Mouse (Mus musculus) urinary bladder, postnatal 36 days (tissue): Measurements from ENCODE around the gene Daw1.

Experiments
- DNase-seq, 2 experiments: peaks; one replicate each; pipeline ENCODE4 v3.0.0; 2022; ENCODE audit warnings: low spot score in 2 of 2, mixed read lengths in 1 of 2

The Daw1 gene

DNA sequence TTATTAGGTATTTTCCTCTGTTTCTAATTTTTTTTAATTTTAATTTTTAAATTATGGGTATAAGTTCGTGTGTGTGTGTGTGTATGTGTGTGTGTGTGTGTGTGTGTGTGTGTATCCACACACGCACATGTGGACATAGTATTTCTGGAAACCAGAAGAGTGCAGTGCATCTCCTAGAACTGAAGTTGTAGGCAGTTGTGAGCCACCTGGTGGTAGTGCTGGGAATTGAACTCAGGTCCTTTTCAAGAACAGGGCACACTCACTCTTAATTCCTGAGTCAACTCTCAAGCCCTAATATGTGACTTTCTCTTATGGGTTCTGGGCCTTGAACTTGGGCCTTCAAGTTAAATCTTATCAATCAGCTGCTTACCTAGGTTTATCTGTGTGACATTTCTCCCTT is 27.6 kb downstream of the Daw1 start:
- peak; percentile 21 to 55 for DNase-seq

DNA sequence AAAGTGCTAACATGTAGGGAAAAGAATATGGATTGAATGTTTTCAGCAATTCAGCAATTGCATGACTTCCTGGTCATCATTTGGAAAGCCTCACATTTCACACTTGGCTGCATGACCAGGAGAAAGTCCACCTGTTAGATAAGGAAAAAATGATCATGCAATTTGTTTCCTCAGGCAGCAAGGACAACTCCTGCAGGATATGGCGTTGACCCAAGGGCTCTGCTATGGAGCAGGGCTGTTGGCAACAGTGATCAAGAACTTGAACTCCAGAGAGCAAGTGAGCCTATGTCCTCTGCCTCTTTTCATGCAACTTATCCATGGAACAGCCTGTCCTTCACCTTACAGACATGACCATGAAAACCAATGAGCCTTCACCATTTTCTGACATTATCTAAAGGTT is 50.4 kb downstream of the Daw1 start:
- no peak for DNase-seq

DNA sequence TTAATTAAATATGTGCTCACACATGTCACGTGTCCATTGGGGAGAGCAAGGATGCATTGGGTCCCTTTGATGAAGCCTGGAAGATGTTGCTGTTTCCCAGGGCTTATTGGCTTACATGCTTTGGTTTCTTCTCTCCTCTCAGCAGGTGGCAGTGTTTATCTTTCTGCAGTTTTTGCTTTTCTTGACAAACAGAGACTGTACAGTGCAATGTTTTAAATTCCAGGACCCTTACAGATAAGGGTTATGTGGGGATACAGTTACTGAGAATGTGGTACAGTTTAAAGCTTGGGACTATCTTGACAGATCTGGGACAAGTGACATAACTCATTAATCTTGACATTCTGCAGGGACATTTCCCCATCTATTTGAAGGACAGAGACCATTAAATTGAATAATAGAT is 58.7 kb downstream of the Daw1 start:
- no peak for DNase-seq

DNA sequence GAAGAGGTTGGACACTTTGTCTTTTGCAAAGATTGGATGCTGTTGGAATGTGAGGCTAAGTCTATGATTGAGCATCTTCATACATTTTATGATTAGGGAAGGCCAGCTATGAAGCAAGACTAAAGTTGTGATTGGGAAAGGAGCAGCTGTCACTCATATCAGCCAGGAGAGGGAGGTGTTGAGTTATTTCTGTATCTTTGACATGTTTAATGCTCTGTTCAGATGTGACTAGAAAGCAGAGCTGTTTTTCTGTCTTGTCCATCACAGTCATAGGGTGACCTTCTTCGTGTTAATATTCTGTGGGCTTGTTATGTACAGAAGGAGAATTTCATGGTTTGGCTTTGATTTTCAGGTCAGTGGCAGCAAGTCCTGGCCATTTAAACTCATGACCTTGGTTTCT is 63.5 kb downstream of the Daw1 start:
- no peak for DNase-seq

DNA sequence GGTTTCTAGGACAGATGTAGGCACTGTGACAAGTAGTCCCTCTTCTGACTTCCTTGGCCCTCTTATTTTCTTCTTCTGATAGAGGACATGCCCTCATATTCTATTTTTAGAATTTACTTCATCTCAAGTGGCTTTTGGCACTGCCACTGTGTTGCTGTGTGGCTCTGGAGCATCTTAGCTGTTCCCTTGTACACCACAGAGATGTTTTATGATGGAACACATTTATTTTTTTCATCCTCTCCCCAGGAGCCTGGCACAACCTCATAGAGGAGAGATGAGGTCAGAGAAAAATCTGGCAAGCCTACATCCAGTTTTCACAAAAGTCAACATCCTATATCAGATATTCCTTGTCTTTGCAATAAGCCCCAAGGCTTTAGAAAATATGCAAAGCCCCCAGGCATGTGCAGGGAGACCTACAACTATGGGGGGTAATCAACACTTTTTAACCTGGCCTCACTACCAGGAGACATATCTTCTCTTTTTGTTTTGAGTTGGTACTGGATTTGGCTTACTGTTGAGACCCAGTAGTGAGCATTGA is 64.9 kb downstream of the Daw1 start:
- no peak for DNase-seq

DNA sequence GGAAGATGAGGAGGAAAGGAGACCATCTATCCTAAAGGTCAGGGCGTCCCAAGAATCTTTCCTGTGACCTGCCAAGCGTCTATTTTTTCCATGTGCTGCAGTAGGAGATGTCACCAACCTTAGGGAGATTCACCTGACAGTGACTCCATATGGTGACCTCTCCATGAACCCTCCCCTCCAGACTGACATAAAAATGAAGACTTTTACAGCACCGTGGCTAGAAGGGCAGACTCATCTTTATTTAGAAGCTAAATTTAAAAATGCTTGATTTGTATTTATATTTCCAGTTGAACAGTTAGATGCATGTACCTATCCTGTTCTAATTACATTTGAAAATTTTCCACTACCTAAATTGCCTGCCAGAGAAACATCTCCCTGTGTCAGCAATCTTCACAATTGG is 68.4 kb downstream of the Daw1 start:
- no peak for DNase-seq

DNA sequence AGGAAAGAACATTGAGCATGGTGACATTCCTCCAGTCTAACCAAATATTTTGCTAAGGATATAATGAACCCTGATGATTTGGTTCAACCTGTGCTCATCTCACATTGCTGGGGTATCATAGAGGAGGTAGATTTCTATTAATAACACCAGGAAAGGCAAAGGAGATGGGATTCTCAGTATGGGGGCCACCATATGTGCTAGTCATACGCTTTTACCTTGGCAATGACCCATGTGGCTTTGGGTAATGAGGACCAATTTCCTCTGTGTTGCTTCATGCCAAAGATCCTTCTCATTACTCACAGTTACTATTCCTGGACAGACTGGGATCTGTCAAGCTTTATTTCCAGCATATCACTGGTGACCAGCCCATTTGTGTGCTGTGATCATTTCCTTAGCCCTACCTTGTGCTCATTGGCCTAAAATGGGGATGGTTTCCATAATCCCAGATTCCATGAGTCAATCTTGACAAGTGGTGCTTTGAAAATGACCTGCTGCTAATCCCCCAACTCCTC is 88.7 kb downstream of the Daw1 start:
- DNase-seq, result no peak

DNA sequence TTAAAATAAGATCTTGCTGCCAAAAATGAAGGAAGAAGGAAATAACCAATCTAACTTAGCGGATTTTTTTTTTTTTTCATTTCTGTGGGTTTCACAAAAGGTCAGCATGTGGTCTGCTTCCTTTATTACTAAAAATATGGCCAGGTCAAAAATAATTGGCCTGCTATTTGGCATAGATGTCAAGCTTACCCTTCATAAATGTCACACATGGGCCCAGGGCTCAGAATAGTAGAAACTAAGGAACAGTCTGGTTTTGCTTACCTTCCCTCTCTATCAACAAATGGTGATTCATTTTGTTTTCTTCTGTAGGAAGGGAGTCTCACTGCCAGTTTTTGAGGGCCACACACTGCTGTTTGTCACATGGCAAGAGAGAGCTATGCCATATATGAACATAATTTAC is 92.2 kb downstream of the Daw1 start:
- DNase-seq, result no peak
